Mouse (Mus musculus): ENCODE results near the gene Ak2. TPM values are rescaled to one million over a fixed set of nuclear protein-coding genes. Genes with fewer than 3 reads are reported as not detected.

The Ak2 gene
- polyA plus RNA-seq, 2 experiments: 127 to 165 TPM

- no peak overlapping the region for H3K4me3 ChIP-seq (replicated peaks; ENCODE audit: low read length)
- H3K27me3 ChIP-seq (ENCODE audit: control insufficient read depth, insufficient read depth, low read length): no peaks in the 10 kb centered on the region
- DNase-seq (ENCODE audit: low spot score) (no peak), ATAC-seq (ENCODE audit: low FRiP score, low read depth) (no peak)
- TF ChIP-seq POLR2A (IDR thresholded peaks at IDR 0.05; ENCODE audit: borderline replicate concordance, extremely low read depth, insufficient read depth, insufficient read length): no peak
- 88% methylated on average over 3 of the region's 3 CpGs for WGBS
- no peaks in the 10 kb centered on the region for H3K36me3 ChIP-seq (ENCODE audit: control insufficient read depth, insufficient read depth, low read length)
- H3K4me1 ChIP-seq (ENCODE audit: control insufficient read depth, insufficient read depth, low read length): no peaks in the 10 kb centered on the region
- no peak overlapping the region for H3K4me2 ChIP-seq (replicated peaks; ENCODE audit: low read depth, low read length, severe bottlenecking)
- H3K9me3 ChIP-seq (ENCODE audit: control insufficient read depth, low read length): no peaks in the 10 kb centered on the region
- H3K9ac ChIP-seq (ENCODE audit: low read depth, low read length, severe bottlenecking): no peak overlapping the region
- no peak overlapping the region for H3K27ac ChIP-seq (replicated peaks; ENCODE audit: low read depth, low read length)
Observed at GRCm38 (mm10) chr4:129025707-129026106, 33.9 kb downstream of the Ak2 start.

GRCm38 (mm10) chr4:129030746-129031145 is 39.0 kb downstream of the Ak2 start:
- Histone ChIP-seq H3K27me3 (ENCODE audit: control insufficient read depth, insufficient read depth, low read length) (no peaks in the 10 kb centered on the region), H3K36me3 (ENCODE audit: control insufficient read depth, insufficient read depth, low read length) (no peaks in the 10 kb centered on the region), H3K27ac (replicated peaks; ENCODE audit: low read depth, low read length) (no peak overlapping the region), H3K9me3 (ENCODE audit: control insufficient read depth, low read length) (no peaks in the 10 kb centered on the region), H3K4me3 (replicated peaks; ENCODE audit: low read length) (no peak overlapping the region), H3K4me1 (ENCODE audit: control insufficient read depth, insufficient read depth, low read length) (peaks cover 27% of the 10 kb centered on the region), H3K9ac (ENCODE audit: low read depth, low read length, severe bottlenecking) (no peak overlapping the region), H3K4me2 (replicated peaks; ENCODE audit: low read depth, low read length, severe bottlenecking) (no peak overlapping the region)
- WGBS: 79% methylated on average over 4 of the region's 4 CpGs
- no peak for DNase-seq (ENCODE audit: low spot score)
- TF ChIP-seq POLR2A (IDR thresholded peaks at IDR 0.05; ENCODE audit: borderline replicate concordance, extremely low read depth, insufficient read depth, insufficient read length): no peak
- no peak for ATAC-seq (ENCODE audit: low FRiP score, low read depth)

- TF ChIP-seq POLR2A (IDR thresholded peaks at IDR 0.05; ENCODE audit: borderline replicate concordance, extremely low read depth, insufficient read depth, insufficient read length): no peak
- ATAC-seq (ENCODE audit: low FRiP score, low read depth): no peak
- Histone ChIP-seq H3K4me3 (replicated peaks; ENCODE audit: low read length) (no peak overlapping the region), H3K4me1 (ENCODE audit: control insufficient read depth, insufficient read depth, low read length) (peaks cover 29% of the 10 kb centered on the region), H3K36me3 (ENCODE audit: control insufficient read depth, insufficient read depth, low read length) (no peaks in the 10 kb centered on the region), H3K4me2 (replicated peaks; ENCODE audit: low read depth, low read length, severe bottlenecking) (no peak overlapping the region), H3K27me3 (ENCODE audit: control insufficient read depth, insufficient read depth, low read length) (no peaks in the 10 kb centered on the region), H3K9me3 (ENCODE audit: control insufficient read depth, low read length) (no peaks in the 10 kb centered on the region), H3K9ac (ENCODE audit: low read depth, low read length, severe bottlenecking) (no peak overlapping the region), H3K27ac (replicated peaks; ENCODE audit: low read depth, low read length) (no peak overlapping the region)
- DNase-seq (ENCODE audit: low spot score): no peak
- 86% methylated on average over 8 of the region's 8 CpGs for WGBS
Observed at GRCm38 (mm10) chr4:129031408-129031965, 39.7 kb downstream of the Ak2 start.

GRCm38 (mm10) chr4:129032133-129032962 is 40.6 kb downstream of the Ak2 start:
- no peak overlapping the region for H3K9ac ChIP-seq (ENCODE audit: low read depth, low read length, severe bottlenecking)
- H3K4me2 ChIP-seq (replicated peaks; ENCODE audit: low read depth, low read length, severe bottlenecking): no peak overlapping the region
- H3K27ac ChIP-seq (replicated peaks; ENCODE audit: low read depth, low read length): peak overlapping the region; percentile 80

GRCm38 (mm10) chr4:129032963-129033951 is 41.5 kb downstream of the Ak2 start:
- peak overlapping the region; percentile 80 for H3K27ac ChIP-seq (replicated peaks; ENCODE audit: low read depth, low read length)
- TF ChIP-seq POLR2A (IDR thresholded peaks at IDR 0.05; ENCODE audit: borderline replicate concordance, extremely low read depth, insufficient read depth, insufficient read length): no peak
- peak; percentile 90 for DNase-seq (ENCODE audit: low spot score)
- no peak overlapping the region for H3K9ac ChIP-seq (ENCODE audit: low read depth, low read length, severe bottlenecking)
- no peaks in the 10 kb centered on the region for H3K27me3 ChIP-seq (ENCODE audit: control insufficient read depth, insufficient read depth, low read length)
- H3K36me3 ChIP-seq (ENCODE audit: control insufficient read depth, insufficient read depth, low read length): no peaks in the 10 kb centered on the region
- H3K4me3 ChIP-seq (replicated peaks; ENCODE audit: low read length): no peak overlapping the region; the same call in 1 of the 2 replicates
- H3K4me1 ChIP-seq (ENCODE audit: control insufficient read depth, insufficient read depth, low read length): peaks cover 29% of the 10 kb centered on the region
- WGBS: 20% methylated on average over 16 of the region's 17 CpGs
- peak; percentile 88 for ATAC-seq (ENCODE audit: low FRiP score, low read depth)
- no peaks in the 10 kb centered on the region for H3K9me3 ChIP-seq (ENCODE audit: control insufficient read depth, low read length)
- peak overlapping the region; percentile 44 for H3K4me2 ChIP-seq (replicated peaks; ENCODE audit: low read depth, low read length, severe bottlenecking)

More at GRCm38 (mm10) chr4:129032133-129032962, 40.6 kb downstream of the Ak2 start:
- H3K27me3 ChIP-seq (ENCODE audit: control insufficient read depth, insufficient read depth, low read length): no peaks in the 10 kb centered on the region
- DNase-seq (ENCODE audit: low spot score): no peak
- H3K4me3 ChIP-seq (replicated peaks; ENCODE audit: low read length): no peak overlapping the region
- no peak for TF ChIP-seq POLR2A (IDR thresholded peaks at IDR 0.05; ENCODE audit: borderline replicate concordance, extremely low read depth, insufficient read depth, insufficient read length)
- no peaks in the 10 kb centered on the region for H3K36me3 ChIP-seq (ENCODE audit: control insufficient read depth, insufficient read depth, low read length)
- peaks cover 29% of the 10 kb centered on the region for H3K4me1 ChIP-seq (ENCODE audit: control insufficient read depth, insufficient read depth, low read length)
- no peaks in the 10 kb centered on the region for H3K9me3 ChIP-seq (ENCODE audit: control insufficient read depth, low read length)
- WGBS: 74% methylated on average over 11 of the region's 11 CpGs
- ATAC-seq (ENCODE audit: low FRiP score, low read depth): no peak
